Mouse (Mus musculus): ENCODE data around the gene Fgf2. TPM values are rescaled to one million over a fixed set of nuclear protein-coding genes. Genes with fewer than 3 reads are reported as not detected.

The Fgf2 gene
- 1.2 TPM in 2 replicates for polyA plus RNA-seq (2012; rRNA removed)

DNA sequence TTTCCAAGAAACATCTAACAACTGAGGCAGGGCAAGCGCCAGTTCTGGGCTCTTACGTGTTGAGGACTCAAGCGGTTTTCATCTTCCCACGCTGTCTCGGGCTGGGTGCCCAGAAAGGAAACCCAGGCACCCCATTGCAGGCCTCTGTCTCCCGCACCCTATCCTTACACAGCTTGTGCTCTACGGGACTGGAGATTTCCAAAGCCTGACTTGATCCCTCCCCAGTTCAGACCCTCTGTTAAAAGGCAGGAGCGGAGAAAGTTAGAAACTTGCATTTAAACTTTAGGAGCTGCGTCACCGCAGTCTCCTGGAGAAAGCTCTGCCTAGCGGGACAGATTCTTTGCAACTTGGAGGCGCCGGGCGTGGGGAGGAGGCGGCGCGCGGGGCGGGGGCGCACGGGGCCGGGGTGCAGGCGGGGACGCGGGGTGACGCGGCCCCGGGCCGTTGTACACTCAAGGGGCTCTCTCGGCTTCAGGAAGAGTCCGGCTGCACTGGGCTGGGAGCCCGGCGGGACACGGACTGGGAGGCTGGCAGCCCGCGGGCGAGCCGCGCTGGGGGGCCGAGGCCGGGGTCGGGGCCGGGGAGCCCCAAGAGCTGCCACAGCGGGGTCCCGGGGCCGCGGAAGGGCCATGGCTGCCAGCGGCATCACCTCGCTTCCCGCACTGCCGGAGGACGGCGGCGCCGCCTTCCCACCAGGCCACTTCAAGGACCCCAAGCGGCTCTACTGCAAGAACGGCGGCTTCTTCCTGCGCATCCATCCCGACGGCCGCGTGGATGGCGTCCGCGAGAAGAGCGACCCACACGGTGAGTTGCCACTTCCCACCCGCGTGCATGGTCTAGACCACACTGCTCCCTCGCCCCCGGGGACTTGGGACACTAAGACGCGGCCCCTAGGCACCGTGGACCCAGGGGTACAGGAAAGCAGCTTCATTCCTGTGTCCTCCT lies at the start of gene Fgf2:
Fgf2 (plus strand) TSS at position 126 of the 945 bp plus-strand sequence.

DNA sequence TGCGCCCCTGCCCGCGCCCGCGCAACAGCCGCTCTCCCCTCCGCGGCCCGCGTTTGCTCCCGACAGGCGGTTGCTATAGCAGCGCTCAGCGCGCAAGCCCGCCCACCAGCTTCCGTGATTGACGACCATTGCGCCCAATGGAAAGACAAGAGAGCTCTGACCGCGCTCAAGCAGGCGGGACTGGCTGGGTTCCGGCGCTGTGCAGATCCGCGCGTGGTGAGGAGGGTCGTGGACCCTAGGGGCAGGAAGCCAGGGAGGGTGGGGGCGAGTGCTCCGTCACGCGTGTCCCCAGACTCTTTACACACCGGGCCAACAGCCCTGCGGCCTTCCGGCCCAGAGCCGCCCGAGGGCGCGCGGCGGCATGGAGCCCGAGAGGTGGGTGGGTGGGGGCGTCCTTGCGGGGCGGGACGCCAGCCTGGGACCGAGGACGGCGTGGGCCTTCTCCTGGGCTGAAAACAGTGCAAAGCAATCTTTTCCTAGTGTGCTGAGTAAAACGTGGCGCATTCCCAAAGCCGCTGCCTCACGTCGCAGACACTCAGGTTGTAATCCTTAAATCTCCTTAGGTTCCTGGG lies 35.7 kb upstream of the Fgf2 start, which contains the start of the genes Bbs12 and Cetn4:
Bbs12 (plus strand) TSS at position 185 of the 572 bp plus-strand sequence.
Cetn4 (minus strand) TSS at position 339 of the 572 bp plus-strand sequence.

DNA sequence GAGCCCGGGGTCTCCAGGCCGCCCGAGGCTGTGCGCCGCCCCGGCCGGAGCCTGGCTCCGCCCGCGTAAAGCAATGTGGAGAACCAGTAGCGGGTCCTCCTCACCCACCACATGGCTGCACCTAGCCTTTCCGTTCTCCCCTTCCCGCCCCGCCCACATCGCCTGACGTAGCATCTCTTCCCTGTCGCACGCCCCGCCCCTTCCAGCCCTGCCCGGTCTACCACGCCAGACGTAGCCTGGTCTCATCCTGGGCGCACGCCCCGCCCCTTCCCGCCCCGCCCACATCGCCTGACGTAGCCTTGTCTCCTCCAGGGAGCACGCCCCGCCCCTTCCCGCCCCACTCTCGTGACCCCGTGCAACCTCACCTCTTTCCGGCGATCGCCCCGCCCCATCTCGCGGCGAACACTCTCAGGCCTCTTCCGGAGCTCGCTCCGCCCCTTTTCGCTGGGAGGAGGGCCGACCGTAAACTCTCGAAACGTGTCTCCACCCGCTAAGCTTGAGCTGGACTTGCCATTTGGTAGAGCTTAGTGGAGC lies 71.4 kb downstream of the Fgf2 start, which contains the start of gene Spata5:
Spata5 (plus strand) TSS at position 439 of the 534 bp plus-strand sequence.

DNA sequence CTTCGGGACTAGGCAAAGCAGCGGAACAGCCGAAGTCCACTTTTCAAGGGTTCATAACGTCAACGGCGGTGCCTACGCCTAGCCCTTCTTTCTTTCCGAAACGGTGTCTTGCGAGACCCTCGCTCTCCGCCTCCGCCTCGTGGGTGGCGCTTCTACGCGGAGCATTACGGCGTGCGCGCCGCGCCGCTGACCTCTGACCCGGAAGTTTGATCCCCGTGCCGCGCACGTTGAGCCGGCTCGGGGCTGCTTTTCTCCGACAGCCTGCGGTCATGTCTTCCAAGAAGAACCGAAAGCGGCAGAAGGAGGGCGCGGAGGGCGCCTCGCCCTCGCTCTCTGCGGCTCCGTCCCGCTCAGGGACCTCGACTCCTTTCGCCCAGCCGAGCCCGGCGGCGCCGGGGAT lies 71.9 kb downstream of the Fgf2 start, which contains the start of gene Nudt6:
Nudt6 (minus strand) TSS at position 140 of the 400 bp plus-strand sequence.

Other genes starting within 250 kb of the Fgf2 start
- gene Il2, start 222.4 kb upstream of the Fgf2 start, polyA plus RNA-seq (2012; rRNA removed) = not detected in 2 replicates
- gene Il21, start 115.7 kb upstream of the Fgf2 start, polyA plus RNA-seq (2012; rRNA removed) = not detected in 2 replicates
- 0.21 and 0.26 TPM in 2 replicates for gene Bbs12, start 35.8 kb upstream of the Fgf2 start, polyA plus RNA-seq (2012; rRNA removed)
- gene Cetn4, start 35.6 kb upstream of the Fgf2 start, polyA plus RNA-seq (2012; rRNA removed) = 0.06 and 0.38 TPM in 2 replicates
- 0.96 and 1.1 TPM in 2 replicates for gene Spata5, start 71.5 kb downstream of the Fgf2 start, polyA plus RNA-seq (2012; rRNA removed)
- gene Nudt6, start 71.9 kb downstream of the Fgf2 start, polyA plus RNA-seq (2012; rRNA removed) = 16.0 and 18.2 TPM in 2 replicates

Measured in colon, adult 2 months (tissue).